Mouse (Mus musculus): ENCODE results near the gene Prkd2.

The Prkd2 gene

DNA sequence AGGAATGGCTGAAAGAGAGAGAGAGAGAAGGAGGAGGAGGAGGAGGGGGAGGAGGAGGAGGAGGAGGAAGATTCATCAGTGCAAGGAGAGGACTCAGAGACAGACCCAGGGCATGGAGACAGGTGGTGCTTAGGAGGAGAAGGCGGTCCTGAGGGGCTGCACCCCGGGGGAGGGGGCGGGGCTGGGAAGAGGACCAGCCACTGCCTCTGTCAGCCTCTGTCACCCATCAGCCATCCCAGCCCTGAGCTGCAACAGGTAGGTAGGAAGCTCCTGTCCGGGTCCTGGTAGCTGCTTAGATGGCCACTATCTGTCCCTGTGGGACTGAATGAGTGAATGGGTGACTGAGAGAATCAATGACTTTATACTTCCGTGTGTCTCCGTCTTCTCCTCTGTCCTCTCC lies 50.9 kb downstream of the Prkd2 start:
- DNase-seq (ENCODE audit: low spot score) = no peak

DNA sequence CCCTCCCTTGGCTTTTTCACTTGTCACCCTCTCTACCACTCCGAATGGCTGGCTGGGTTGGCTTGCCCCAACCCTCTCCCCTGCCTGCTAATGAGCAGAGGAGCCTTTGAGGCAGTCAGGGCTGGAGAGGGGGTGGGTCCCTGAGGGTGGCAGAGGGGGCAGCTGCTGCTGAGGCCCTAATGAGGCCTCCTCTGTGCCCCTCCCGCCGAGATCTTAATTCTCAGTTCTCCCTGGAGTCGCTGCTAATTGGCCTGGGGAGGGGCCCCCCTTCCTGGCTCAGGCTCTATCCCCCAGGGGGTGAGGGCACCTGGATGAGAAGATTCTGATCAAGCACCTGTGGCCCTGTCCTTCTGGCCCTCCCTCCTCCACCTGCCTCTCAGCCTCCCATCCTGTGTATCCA lies 51.6 kb downstream of the Prkd2 start:
- DNase-seq (ENCODE audit: low spot score) = peak; percentile 47

DNA sequence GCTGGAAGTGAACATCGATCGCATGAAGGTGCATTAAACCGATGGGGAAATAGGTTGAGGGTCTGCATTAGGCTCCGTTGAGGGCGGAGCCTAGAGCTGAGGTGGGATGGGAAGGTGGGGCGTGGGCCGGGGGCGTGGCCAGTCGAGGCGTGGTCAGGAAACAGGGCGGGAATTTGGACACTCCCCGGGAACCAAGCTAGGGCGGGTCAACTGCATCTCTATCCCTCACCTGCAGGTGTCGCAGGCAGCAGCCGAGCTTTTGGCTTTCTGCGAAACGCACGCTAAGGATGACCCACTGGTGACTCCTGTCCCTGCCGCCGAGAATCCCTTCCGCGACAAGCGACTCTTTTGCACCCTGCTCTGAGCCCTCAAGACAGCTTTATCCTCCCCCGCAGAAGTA lies 52.3 kb downstream of the Prkd2 start:
- DNase-seq (ENCODE audit: low spot score) = peak; percentile 70

DNA sequence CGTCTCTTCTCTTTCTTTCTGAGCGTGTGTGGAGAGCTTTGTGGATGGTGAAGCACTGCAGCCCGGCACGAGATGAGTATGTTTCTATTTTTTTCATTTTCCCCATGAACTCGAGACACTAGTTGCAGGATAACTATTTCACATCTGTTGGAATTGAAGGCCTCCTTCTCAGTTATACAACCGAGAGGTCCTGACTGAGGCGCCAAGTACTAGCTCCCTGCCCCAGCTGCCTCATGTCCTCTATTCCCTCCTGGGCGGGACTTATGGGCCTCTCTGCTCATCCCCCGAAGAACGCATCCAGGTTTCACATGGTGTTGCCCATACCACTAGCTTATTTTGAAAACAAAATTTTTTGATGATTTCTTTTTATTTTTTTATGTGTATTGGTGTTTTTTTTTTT lies 52.8 kb downstream of the Prkd2 start:
- no peak for DNase-seq (ENCODE audit: low spot score)

DNA sequence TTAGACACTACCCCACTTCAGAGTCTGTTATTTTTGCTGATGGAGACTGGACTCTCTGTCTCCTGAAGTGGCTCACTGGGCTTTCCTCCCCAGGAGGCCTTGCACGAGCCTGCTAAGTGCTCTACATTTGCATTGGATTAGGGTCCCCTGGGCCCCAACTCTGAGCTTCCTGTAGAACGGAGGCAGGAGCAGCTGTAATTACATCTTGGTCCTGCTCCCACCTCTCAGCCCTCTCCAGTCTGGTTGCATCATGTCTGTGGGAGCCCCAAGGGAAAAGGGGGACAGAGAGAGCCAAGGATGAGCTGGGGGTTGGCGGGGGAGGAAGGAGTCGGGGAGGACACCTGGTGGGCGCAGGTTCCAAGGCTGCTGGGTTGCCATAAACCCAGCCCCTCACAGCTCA lies 57.8 kb downstream of the Prkd2 start:
- no peak for DNase-seq (ENCODE audit: low spot score)

DNA sequence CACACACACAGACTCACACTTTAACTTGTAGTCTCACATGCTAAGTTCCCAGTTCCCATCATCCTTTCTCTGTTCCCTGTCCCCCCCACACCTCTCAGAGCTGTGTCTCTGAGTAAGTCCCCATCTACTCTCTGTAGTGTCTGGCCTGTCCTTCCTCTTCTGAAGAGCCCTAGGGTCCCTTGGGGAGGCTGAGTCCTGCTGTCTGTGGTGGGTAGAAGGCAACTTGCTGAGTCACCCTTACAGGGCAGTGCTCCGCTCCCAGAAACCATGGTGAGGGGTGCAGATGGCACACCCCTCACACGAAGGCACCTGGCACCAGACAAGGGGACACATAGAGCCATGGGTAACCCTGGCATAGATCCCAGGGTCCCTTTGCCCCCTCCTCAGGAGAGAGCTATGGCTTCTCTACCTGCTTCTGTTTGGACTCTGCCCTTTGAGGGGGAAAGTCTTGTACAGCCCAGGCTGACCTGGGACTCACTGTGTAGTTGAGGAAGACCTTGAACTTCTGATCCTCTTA lies 60.8 kb downstream of the Prkd2 start:
- DNase-seq (ENCODE audit: low spot score) = no peak

DNA sequence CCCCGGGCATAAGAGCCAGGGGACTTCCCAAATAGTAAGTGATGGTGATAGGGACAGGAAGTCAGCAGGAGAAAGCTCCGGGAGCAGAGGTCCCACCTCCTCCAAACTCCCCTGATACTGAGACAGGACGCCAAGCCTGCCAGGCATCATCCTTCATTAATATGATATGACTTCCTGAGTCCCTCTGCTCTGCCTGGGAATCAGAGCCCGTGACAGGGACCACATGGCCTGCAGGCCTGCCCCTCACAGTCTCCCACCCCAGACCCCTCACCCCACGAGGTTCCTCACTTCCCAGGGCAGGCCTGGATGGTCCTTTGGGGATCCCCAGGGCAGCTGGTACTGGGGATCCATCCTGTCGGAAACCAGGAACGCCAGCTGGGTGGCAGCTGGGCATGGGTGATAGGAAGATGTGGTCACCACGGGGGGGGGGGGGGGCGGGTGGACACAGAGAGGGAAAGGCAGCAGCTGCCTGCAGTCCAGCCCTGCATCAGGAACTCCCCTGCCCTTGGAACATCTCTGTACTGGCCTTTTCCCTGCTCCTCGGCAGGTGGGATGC lies 61.5 kb downstream of the Prkd2 start:
- DNase-seq (ENCODE audit: low spot score) = no peak

DNA sequence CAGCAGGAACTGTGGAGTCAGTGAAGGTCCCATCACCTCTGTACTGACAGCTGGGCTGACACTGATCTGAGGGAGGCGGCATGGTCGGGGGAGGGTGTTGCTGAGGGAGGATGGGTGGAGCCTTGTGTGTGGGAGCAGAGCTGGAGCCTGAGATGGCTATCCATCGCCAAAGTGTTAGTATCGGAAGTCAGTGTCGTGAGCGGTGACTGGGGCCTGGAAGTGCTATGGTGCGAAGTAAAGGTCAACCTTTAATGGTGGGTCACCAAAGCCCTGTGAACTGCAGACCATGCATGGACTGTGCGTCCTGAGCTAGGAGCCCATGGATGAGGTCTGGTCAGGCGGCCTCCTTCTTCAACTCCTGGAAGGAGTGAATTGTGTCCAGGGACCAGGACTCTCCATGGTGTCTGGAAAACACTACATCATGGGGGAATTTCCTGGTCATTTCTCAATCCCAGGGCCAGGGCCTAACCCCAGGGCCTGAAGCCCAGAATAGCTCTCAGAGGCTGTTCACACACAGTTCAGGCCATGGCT lies 62.9 kb downstream of the Prkd2 start:
- peak; percentile 26 for DNase-seq (ENCODE audit: low spot score)

DNA sequence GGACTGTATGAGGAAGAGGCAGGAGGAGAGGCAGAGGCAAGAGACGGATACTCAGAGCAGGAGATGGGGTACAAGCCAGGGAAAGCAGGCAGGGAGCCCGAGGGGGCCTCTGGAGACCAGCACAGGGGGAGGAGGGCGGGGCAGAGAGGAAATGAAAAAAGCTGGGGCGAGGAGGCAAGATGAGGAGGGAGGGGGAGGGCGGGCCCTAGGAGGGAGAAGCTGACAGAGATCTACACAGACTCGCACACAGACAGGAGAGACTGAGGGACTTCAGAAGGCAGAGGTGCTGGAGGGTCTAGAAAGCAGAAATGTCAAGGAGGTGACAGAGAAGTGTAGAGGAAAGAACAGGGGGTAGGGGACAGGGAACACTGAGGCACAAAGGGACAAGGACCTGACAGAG lies 63.6 kb downstream of the Prkd2 start, which contains the start of gene Ptgir:
Ptgir (plus strand) TSS at position 210 of the 400 bp plus-strand sequence.
- no peak for DNase-seq (ENCODE audit: low spot score)

DNA sequence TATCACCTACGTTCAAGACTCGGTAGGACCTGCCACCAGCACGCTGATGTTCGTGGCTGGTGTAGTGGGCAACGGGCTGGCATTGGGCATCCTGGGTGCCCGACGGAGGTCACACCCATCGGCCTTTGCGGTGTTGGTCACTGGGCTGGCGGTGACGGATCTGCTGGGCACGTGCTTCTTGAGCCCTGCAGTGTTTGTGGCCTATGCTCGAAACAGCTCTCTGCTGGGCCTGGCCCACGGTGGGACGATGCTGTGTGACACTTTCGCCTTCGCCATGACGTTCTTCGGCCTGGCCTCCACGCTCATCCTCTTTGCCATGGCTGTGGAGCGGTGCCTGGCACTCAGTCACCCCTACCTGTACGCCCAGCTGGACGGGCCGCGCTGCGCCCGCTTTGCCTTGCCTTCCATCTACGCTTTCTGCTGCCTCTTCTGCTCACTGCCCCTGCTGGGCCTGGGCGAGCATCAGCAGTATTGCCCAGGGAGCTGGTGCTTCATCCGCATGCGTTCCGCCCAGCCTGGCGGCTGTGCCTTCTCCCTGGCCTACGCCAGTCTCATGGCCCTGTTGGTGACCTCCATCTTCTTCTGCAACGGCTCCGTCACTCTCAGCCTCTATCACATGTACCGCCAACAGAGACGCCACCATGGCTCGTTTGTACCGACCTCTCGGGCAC lies 64.3 kb downstream of the Prkd2 start:
- DNase-seq (ENCODE audit: low spot score) = no peak

DNA sequence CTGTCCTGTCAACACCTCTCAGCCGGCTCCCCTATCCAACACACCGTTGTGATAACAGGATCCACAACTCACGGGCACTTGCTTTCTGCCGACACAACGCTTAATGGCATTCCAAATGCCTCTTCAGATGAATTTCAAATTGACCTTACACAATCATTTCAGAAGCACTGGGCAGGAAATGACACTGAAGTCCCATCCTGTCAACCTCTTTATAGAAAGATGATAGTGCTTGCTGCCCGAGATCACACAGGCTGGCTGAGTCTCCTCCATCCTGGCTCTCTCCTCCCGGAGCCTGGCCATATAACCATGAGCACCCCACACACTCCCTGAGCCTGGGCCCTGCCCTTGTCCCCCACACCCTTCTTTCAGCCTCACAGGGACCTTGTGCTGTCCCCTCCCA lies 65.1 kb downstream of the Prkd2 start:
- DNase-seq (ENCODE audit: low spot score) = no peak

DNA sequence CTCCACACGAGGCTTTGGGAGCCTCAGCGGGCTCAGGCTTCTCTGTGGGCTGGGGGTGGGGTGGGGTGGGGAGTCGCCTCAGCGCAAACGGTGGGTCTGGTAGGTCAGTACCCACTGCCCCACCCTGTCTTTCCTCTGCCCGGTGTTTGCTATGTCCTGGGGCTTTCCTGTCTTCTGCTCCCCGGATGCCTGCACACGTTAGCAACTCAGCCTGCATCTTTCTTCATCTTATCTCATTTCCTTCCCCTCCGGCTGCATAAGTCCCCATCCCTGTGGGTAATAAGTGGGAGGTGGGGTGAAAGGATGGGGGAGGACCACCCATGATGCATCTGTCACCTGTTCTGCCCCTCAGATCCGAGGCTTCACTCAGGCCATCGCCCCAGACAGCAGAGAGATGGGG lies 65.7 kb downstream of the Prkd2 start:
- no peak for DNase-seq (ENCODE audit: low spot score)

DNA sequence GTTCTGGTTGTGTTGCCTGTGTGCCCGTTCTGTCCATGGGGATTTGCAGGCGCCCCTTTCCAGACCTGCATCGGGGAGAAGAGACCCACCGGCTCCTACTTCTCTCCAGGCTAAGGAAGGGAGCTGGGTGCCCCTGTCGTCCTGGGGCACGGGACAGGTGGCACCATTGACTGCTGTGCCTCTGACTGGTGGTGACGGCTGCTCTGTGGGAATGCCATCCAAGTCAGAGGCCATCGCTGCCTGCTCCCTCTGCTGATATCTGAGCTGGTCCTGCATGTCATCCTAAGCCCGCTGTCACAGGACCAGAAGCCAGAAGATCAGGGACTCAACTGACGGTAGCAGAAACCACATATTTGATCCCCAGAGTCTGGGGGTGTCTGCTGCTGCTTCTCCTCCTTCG lies 66.2 kb downstream of the Prkd2 start:
- DNase-seq (ENCODE audit: low spot score) = no peak

DNA sequence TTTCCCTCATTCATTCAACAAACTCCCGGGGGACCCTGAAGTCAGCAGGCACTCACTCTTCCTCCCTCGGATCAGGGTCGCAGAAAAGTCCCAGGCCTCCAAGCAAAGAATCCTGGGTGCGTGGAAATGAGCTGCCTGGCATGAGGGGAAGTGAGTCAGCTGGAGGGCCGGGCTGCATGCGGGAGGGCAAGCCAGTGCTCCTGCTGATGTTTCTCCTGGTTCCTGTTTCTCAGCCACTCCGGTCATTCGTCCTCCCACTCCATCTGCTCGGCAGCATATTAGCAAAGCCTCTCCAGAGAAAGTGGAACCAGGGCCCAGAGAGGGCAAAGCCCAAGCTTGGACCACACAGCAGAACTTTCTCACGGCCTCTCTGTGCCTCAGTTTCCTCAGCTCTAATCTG lies 67.2 kb downstream of the Prkd2 start:
- no peak for DNase-seq (ENCODE audit: low spot score)

DNA sequence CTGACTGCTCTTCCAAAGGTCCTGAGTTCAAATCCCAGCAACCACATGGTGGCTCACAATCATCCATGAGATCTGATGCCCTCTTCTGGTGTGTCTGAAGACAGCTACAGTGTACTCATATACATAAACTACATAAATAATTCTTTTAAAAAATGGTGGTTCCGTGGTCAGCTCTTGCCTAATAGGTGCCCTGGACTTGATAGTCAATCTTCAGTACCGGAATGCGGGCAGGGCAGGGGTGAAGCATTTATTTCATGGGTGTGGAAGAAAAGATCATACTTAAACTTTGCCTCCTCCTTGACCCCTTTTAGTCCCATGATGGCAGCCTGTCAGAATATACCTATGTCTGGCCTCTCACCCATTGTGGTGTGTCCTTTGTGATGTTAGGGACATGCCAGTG lies 69.2 kb downstream of the Prkd2 start:
- no peak for DNase-seq (ENCODE audit: low spot score)

DNA sequence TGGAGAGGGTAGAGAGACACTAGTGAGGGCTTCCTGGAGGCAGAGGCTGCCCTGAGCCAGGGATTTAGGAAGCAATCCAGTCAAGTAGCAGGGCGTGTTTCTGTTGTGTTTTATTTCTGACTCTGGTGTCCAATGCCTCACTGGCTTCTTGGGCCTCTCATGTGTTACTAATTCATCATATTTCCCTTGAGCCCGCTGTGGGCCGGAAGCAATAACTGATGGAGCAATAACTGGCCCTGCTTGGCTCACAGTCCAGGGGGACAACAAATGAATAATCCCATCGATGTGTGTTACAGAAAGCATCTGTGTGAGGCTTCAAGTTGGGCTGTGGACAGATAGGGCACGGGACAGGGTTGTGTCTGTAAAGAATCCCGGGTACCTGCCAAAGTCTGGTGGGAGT lies 69.7 kb downstream of the Prkd2 start:
- DNase-seq (ENCODE audit: low spot score) = no peak

DNA sequence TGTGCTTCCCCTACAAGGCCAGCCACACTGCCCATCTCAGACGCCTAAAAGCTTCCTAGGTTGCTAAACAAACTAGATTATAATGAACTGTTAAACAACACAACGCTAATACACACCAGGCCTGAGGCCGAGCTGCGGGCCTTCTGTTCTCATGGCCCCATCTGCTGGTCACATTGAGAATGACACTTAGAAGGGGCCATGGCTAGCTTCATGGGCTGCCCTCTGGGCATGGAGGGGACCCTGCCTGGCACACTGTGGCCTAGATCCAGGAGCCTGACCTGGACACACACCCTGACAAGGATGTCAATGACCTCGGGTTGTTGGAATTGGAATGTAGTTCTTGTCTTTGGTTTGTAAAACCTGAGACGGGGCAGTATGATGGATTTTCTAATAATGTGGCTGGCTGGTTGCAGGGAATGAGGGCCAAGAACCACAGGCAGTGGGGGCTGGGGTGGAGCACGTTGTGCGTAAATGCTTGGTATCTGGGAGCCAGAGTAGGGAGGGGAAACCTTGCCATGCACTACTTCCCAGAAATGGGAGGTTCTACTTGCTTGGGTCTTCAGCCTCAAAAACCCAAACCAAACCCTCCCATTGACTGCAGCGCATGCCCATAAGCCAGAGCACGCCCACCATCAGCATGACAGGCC lies 71.2 kb downstream of the Prkd2 start:
- DNase-seq (ENCODE audit: low spot score) = peak; percentile 35

DNA sequence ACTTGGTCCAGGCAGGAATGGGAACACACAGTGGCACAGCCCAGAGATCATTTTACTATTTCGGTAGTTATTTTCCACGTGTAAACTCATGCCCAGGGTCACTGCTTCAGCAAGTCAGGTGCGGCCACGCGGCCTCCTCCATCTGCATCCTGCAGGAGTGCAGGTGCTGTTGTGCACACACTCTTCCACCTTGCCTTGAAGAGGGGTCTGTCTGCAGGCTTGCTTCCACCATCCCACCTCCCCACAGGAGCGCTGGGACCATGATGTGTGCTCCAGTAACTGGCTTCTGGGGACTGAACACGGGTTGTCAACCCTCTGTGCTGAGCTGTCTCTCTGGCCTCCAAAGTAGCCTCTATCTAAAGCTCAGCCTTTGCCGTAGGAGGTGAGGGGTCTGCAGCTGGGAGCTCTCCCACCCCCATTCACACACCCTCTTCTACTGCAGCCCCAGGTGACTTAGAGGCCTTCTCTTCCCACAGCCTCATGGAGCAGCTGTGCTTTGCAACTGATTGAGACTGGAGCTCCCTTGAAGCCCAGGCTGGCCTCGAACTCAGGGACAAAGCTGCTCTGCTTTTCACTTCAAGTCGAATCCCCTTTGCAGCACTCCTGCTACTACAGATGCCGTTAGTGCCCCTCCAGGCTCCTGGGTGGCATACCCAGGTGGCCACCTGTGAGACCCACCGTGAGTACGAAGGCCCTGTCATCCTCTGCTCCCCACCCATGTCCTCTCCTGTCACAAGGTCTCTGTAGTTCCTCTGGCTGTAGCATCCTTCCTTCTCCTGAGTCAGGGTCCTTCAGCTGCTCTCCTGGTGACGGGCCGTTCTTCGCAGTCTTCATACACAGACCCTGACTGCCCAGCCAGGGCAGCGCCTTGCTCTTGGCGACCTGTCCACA lies 72.0 kb downstream of the Prkd2 start:
- no peak for DNase-seq (ENCODE audit: low spot score)

DNA sequence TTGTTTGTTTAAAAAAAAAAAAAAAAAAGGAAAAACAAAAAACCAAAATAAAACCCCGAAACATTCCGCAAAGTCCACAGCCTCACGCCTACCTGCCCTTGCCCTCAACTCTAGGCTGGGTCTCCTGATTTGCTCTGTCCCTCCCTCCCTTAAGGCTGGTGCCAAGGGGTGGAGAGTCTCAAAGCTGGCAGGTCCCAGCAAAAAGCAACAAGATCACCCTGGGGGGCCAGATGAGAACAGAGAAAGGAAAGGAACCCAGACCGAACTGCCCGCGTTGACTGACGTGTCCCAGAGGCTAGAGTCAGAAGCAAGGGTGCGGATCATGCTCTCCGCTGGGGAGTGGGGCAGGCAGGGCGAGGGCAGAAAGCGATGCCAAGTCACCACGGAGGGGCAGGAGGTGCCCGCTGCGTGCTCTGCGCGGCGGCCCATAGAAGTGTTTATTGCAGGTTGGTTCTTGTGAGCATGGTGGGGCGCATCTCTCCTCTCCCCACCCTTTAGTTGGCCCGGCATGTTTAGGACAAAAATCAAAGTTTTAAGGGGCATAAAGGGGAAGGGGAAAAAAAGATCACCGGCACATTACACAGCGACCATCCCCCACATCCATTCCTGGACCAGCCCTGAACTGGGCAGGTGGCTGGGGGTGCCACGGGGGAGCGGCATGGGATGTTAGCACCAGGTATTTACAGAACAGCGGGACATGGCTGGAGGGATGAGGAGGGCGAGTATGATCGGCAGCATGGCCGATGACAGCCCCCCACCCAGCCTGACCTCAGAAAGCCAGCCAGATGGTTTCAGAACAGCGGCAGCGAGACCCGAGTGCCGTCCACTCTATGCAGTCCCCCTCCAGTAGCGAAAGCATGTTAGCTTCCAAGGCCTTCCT lies 73.0 kb downstream of the Prkd2 start:
- DNase-seq (ENCODE audit: low spot score) = no peak

DNA sequence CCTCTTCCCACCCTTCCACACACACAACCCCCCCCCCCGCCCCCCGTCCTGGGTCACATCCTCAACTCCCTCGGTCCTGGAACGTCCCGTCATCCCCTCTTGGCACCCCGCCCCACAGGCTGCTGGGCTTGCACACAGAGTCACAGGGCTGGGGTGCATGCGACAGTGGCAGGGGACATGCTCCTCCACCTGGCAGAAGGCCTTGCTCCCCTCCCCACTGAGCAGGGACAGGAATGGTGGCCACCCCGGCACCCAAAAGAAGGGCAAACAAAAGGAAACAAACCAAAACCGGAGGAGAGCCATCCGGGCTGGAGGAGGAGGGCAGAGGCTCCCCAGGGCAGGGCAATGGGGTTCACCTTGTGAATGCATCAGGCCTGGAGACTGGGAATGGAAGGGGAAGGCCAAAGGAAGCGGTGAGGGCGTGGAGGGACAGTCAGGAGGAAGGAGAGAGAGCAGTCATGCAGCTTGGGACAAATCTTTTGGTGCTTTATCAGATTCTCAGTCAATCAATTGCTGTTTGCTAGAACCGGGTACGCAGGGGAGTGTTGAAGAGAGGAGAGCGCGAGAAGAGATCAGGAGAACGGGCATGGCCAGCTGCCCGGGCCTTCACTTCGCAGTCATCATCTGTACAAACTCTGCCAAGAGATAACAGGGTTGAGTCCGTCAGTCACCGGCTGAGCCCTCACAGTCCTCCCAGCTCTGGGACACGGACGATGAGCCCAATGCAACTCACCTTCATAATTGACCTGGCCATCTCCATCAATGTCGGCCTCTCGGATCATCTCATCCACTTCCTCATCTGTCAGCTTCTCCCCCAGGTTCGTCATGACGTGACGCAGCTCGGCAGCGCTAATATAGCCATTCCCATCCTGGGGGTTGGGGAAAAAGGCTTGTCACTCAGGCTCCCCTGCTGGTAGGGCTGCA lies 73.9 kb downstream of the Prkd2 start:
- no peak for DNase-seq (ENCODE audit: low spot score)

Data from testis, postnatal 14 days (tissue).